Mouse (Mus musculus): ENCODE results near the gene Gm4707. TPM values are rescaled to one million over a fixed set of nuclear protein-coding genes. Genes with fewer than 3 reads are reported as not detected.

The Gm4707 gene
- not detected for polyA plus RNA-seq (2015; fragmentation: Illumina TruSeq; extraction: RNeasy Lipid Tissue Mini Kit (QIAGEN cat#74804); ENCODE audit: low read depth, low replicate concordance)

DNA sequence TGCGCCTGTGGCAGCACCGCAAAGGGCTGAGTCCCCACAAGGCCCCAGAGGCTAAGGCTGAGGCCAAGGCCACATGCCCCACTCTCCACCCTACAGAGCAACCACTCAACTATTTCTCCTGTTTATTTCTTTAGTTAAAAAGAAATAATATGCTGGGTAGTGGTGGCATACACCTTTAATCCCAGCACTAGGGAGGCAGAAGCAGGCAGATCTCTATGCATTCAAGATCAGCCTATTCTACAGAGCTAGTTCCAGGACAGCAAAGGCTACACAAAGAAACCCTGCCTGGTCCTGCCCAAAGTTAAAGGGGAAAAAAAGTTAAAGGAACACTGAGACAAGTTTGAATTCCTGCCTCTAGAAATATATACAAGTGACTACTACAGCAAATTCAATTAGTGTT is at the start of gene Gm4707:
TSS of gene Gm4707 (minus strand) at position 101 of the 400 bp plus-strand sequence.

DNA sequence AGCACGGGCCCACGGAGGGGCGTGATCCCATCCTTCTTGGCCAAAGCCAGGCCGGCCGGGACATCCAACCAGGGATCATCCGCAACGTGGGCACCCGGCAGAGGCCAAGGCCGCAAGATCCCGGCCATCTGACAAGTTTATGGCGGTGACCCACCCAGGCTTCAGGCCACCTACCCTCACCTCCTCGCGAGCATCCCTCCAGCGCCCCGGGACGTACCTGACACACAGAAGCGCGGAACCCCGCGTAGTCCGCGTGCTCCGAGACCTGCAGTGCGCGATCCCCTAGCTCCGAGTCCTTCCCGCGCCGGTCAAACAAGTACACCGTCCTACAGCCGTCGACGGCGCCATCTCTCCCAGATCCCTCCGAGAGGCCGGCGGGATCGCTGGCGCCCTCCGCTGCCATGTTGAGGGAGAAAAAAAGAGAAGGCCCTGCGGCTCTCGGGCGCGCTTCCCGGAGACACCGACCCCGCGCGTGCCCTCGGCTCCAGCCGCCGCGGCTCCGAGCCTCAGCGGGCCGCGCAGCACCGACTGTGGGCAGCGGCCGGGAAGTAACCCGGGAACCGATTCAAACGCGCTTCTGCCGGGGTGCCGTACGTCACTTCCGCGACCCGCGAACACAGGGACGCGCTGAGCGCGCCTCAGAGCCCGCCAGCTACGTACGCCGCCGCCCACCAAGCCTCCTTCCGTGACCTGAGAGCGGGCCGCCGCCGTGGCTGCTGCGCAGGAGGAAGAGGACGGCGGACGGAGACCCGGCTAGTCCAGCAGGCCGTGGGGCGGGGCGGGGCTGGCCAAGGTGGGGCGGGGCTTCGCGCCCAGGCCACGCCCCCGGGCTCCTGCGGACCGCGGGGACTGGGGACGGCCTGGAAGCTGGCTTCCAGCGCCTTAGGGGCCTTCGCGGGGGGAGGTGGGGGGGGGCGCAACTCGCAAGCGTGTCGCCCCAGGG is 15.3 kb upstream of the Gm4707 start, which contains the start of gene Smchd1:
TSS of gene Smchd1 (minus strand) at position 582 of the 943 bp plus-strand sequence.

Other genes starting within 250 kb of the Gm4707 start
- gene Emilin2, start 147.9 kb downstream of the Gm4707 start, polyA plus RNA-seq (2015; fragmentation: Illumina TruSeq; extraction: RNeasy Lipid Tissue Mini Kit (QIAGEN cat#74804); ENCODE audit: low read depth, low replicate concordance): 2.3 TPM
- 25.1 TPM for gene Smchd1, start 15.4 kb upstream of the Gm4707 start, polyA plus RNA-seq (2015; fragmentation: Illumina TruSeq; extraction: RNeasy Lipid Tissue Mini Kit (QIAGEN cat#74804); ENCODE audit: low read depth, low replicate concordance)
- 0.37 TPM for gene Ndc80, start 66.9 kb upstream of the Gm4707 start, polyA plus RNA-seq (2015; fragmentation: Illumina TruSeq; extraction: RNeasy Lipid Tissue Mini Kit (QIAGEN cat#74804); ENCODE audit: low read depth, low replicate concordance)
- 2.3 TPM for gene Spdya, start 92.1 kb upstream of the Gm4707 start, polyA plus RNA-seq (2015; fragmentation: Illumina TruSeq; extraction: RNeasy Lipid Tissue Mini Kit (QIAGEN cat#74804); ENCODE audit: low read depth, low replicate concordance)
- 32.2 TPM for gene Wdr43, start 156.0 kb upstream of the Gm4707 start, polyA plus RNA-seq (2015; fragmentation: Illumina TruSeq; extraction: RNeasy Lipid Tissue Mini Kit (QIAGEN cat#74804); ENCODE audit: low read depth, low replicate concordance)
- 1.8 TPM for gene Togaram2, start 213.3 kb upstream of the Gm4707 start, polyA plus RNA-seq (2015; fragmentation: Illumina TruSeq; extraction: RNeasy Lipid Tissue Mini Kit (QIAGEN cat#74804); ENCODE audit: low read depth, low replicate concordance)